Mouse (Mus musculus) adrenal gland, postnatal 0 days (tissue): ENCODE measurements around the gene Shisa9. TPM values are rescaled to one million over a fixed set of nuclear protein-coding genes. Genes with fewer than 3 reads are reported as not detected.

Experiments
- polyA plus RNA-seq: library from polyadenylated mRNA; unstranded; fragments of >200 nt; fragmentation: Nextera tagmentation; extraction: Ambion mirVana; gene quantifications from 2 replicates; pipeline ENCODE4 v1.2.1, GENCODE M21; 2015

The Shisa9 gene
- polyA plus RNA-seq, result 5.6 and 15.4 TPM in 2 replicates

GRCm38 (mm10) chr16:11983616-11984270, at the start of gene Shisa9:
Gene Shisa9 (plus strand): TSS chr16:11984113.

Other genes starting within 250 kb of the Shisa9 start
- gene Cpped1, start 74.7 kb upstream of the Shisa9 start, polyA plus RNA-seq, result 22.8 and 28.3 TPM in 2 replicates